Mouse (Mus musculus) brain, embryonic 14.5 days (tissue): Measurements from ENCODE around the gene Celf1.

Source experiments
- CTCF ChIP-seq: fragments of 200-500 bp; IDR thresholded peaks from 2 replicates; pipeline ENCODE4 v1.5.1; 2012; ENCODE audit warnings: inconsistent platforms, mild to moderate bottlenecking, moderate library complexity, borderline replicate concordance; ENCODE audit not compliant: insufficient read depth, insufficient read length; ENCODE audit errors: extremely low read depth
- POLR2A ChIP-seq: fragments of 200-500 bp; IDR thresholded peaks from 2 replicates; pipeline ENCODE4 v1.6.1; 2012; ENCODE audit warnings: mild to moderate bottlenecking, inconsistent platforms, borderline replicate concordance; ENCODE audit not compliant: poor library complexity, insufficient read depth, insufficient read length, severe bottlenecking; ENCODE audit errors: extremely low read depth

DNA sequence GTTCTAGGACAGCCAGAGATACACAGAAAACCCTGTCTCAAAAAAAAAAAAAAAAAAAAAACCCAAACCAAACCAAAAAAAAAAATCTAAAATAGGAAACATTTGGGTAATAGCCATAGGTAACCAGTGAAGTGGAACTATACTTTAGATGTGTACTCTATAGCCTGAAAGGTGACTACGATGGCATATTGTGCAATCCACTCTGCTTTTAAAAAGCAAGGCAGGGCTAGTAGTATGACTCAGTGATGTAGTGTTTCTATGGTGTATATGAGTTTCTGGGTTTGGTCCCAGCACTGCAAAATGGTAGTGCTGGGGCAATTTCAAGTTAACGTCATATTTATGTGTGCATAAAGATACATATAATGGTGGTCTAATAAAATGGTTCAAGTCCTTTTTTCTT, 33.5 kb upstream of the Celf1 start:
- TF ChIP-seq CTCF (no peak), POLR2A (no peak)
